Mouse (Mus musculus): ENCODE measurements around the gene Tbx21. TPM values are rescaled to one million over a fixed set of nuclear protein-coding genes. Genes with fewer than 3 reads are reported as not detected.

Tbx21 gene
- polyA plus RNA-seq, 1 experiment, result 1.1 TPM

Other genes starting within 250 kb of the Tbx21 start
- 46.5 and 47.5 TPM in 2 replicates for gene Cdk5rap3, start 198.8 kb downstream of the Tbx21 start, polyA plus RNA-seq (2012; rRNA removed)
- gene Prr15l, start 187.2 kb downstream of the Tbx21 start, polyA plus RNA-seq (2012; rRNA removed), result 7.6 and 8.9 TPM in 2 replicates
- gene Pnpo, start 171.3 kb downstream of the Tbx21 start, polyA plus RNA-seq (2012; rRNA removed), result 22.4 and 25.5 TPM in 2 replicates
- gene Sp2, start 132.4 kb downstream of the Tbx21 start, polyA plus RNA-seq (2012; rRNA removed), result 7.7 and 13.9 TPM in 2 replicates
- 6.7 and 7.6 TPM in 2 replicates for gene Sp6, start 101.9 kb downstream of the Tbx21 start, polyA plus RNA-seq (2012; rRNA removed)
- gene Scrn2, start 85.4 kb downstream of the Tbx21 start, polyA plus RNA-seq (2012; rRNA removed), result 10.3 and 12.5 TPM in 2 replicates
- 0.21 and 0.52 TPM in 2 replicates for gene Lrrc46, start 73.9 kb downstream of the Tbx21 start, polyA plus RNA-seq (2012; rRNA removed)
- 60.0 and 63.9 TPM in 2 replicates for gene Mrpl10, start 73.8 kb downstream of the Tbx21 start, polyA plus RNA-seq (2012; rRNA removed)
- gene Osbpl7, start 64.7 kb downstream of the Tbx21 start, polyA plus RNA-seq (2012; rRNA removed), result 10.8 and 11.7 TPM in 2 replicates
- 21.3 and 31.5 TPM in 2 replicates for gene Tbkbp1, start 36.2 kb upstream of the Tbx21 start, polyA plus RNA-seq (2012; rRNA removed)
- gene Kpnb1, start 72.5 kb upstream of the Tbx21 start, polyA plus RNA-seq (2012; rRNA removed), result 70.8 and 80.2 TPM in 2 replicates
- 51.6 and 55.6 TPM in 2 replicates for gene Npepps, start 165.3 kb upstream of the Tbx21 start, polyA plus RNA-seq (2012; rRNA removed)
- gene Mrpl45, start 200.4 kb upstream of the Tbx21 start, polyA plus RNA-seq (2012; rRNA removed), result 20.2 and 22.0 TPM in 2 replicates
- gene Gpr179, start 236.7 kb upstream of the Tbx21 start, polyA plus RNA-seq (2012; rRNA removed), result 0.11 and 0.25 TPM in 2 replicates
- 9.1 and 9.7 TPM in 2 replicates for gene Socs7, start 247.2 kb upstream of the Tbx21 start, polyA plus RNA-seq (2012; rRNA removed)

Data from urinary bladder, adult 2 months (tissue).